Mouse (Mus musculus) lung, adult 2 months (tissue): Measurements from ENCODE around the gene 2010111I01Rik. TPM values are rescaled to one million over a fixed set of nuclear protein-coding genes. Genes with fewer than 3 reads are reported as not detected.

ENCODE experiments used
- DNase-seq: peaks from one replicate; pipeline ENCODE4 v3.0.0; 2022
- H3K4me1 ChIP-seq: fragments of 200-500 bp; 2 replicates; pipeline ENCODE4 v1.6.1; 2011; ENCODE audit warnings: low read length; ENCODE audit not compliant: control insufficient read depth, insufficient read depth
- H3K4me3 ChIP-seq: fragments of 200-500 bp; replicated peaks from 2 replicates; pipeline ENCODE3; 2011; ENCODE audit warnings: low read depth, mild to moderate bottlenecking, control low read depth, low read length; ENCODE audit errors: extremely low read depth
- CTCF ChIP-seq: fragments of 200-500 bp; IDR thresholded peaks from 2 replicates; pipeline ENCODE4 v1.5.1; 2011; ENCODE audit warnings: mild to moderate bottlenecking, low read length, control low read depth; ENCODE audit not compliant: insufficient read depth
- POLR2A ChIP-seq: fragments of 200-500 bp; IDR thresholded peaks from 2 replicates; pipeline ENCODE4 v1.6.1; 2011; ENCODE audit warnings: low read depth, mild to moderate bottlenecking, control low read depth, low read length, borderline replicate concordance; ENCODE audit errors: extremely low read depth
- WGBS: fragments of 180-500 bp; shearing (Covaris S2); methylation state at CpG from one replicate; pipeline ENCODE4 v1.1.7; 2018; 5-methylcytosine and 5-hydroxymethylcytosine counted together
- polyA plus RNA-seq: library from polyadenylated mRNA; depleted of rRNA; stranded (reverse); fragments of >200 nt; gene quantifications from 2 replicates; pipeline ENCODE4 v1.2.3, GENCODE M21; 2012

The 2010111I01Rik gene
- polyA plus RNA-seq, 1 experiment, result 143 TPM

- peaks cover 18% of the 10 kb centered on the region for H3K4me1 ChIP-seq
- no peak for DNase-seq
- WGBS, result 44% methylated on average over 7 of the region's 7 CpGs
- no peak overlapping the region for H3K4me3 ChIP-seq
- no peak for TF ChIP-seq POLR2A
- TF ChIP-seq CTCF, result no peak
Observed at GRCm38 (mm10) chr13:63154851-63155571, 190.3 kb downstream of the 2010111I01Rik start.

- WGBS, result 87% methylated on average over 10 of the region's 10 CpGs
- no peak for DNase-seq
Observed at GRCm38 (mm10) chr13:63156264-63156663, 191.6 kb downstream of the 2010111I01Rik start.

GRCm38 (mm10) chr13:63170282-63171073 lies 205.8 kb downstream of the 2010111I01Rik start:
- H3K4me3 ChIP-seq, result no peak overlapping the region
- H3K4me1 ChIP-seq, result no peaks in the 10 kb centered on the region
- no peak for DNase-seq
- no peak for TF ChIP-seq CTCF
- no peak for TF ChIP-seq POLR2A
- 84% methylated on average over 11 of the region's 11 CpGs for WGBS

More at GRCm38 (mm10) chr13:63156264-63156663, 191.6 kb downstream of the 2010111I01Rik start:
- Histone ChIP-seq H3K4me1 (peaks cover 16% of the 10 kb centered on the region), H3K4me3 (no peak overlapping the region)
- TF ChIP-seq POLR2A (no peak), CTCF (no peak)

GRCm38 (mm10) chr13:63171347-63172096 lies 206.8 kb downstream of the 2010111I01Rik start:
- no peak for TF ChIP-seq POLR2A
- no peak for TF ChIP-seq CTCF
- WGBS, result 77% methylated on average over 13 of the region's 13 CpGs
- Histone ChIP-seq H3K4me1 (no peaks in the 10 kb centered on the region), H3K4me3 (no peak overlapping the region)
- DNase-seq, result no peak

GRCm38 (mm10) chr13:63172097-63172445 lies 207.4 kb downstream of the 2010111I01Rik start:
- Histone ChIP-seq H3K4me1 (no peaks in the 10 kb centered on the region), H3K4me3 (no peak overlapping the region)
- DNase-seq, result no peak
- TF ChIP-seq POLR2A, result no peak
- no peak for TF ChIP-seq CTCF
- WGBS, result 95% methylated on average over 3 of the region's 3 CpGs

- Histone ChIP-seq H3K4me1 (no peaks in the 10 kb centered on the region), H3K4me3 (no peak overlapping the region)
- WGBS, result 79% methylated on average over 6 of the region's 6 CpGs
- DNase-seq, result no peak
- TF ChIP-seq CTCF (no peak), POLR2A (no peak)
Observed at GRCm38 (mm10) chr13:63174252-63175020, 209.7 kb downstream of the 2010111I01Rik start.

GRCm38 (mm10) chr13:63176131-63176530 lies 211.4 kb downstream of the 2010111I01Rik start:
- WGBS, result 65% methylated on average over 4 of the region's 4 CpGs
- DNase-seq, result no peak
- Histone ChIP-seq H3K4me1 (no peaks in the 10 kb centered on the region), H3K4me3 (no peak overlapping the region)
- TF ChIP-seq CTCF, result no peak
- TF ChIP-seq POLR2A, result no peak

- Histone ChIP-seq H3K4me1 (no peaks in the 10 kb centered on the region), H3K4me3 (no peak overlapping the region)
- WGBS, result 81% methylated on average over 4 of the region's 4 CpGs
- TF ChIP-seq POLR2A (no peak), CTCF (no peak)
- DNase-seq, result no peak
Observed at GRCm38 (mm10) chr13:63177232-63177631, 212.5 kb downstream of the 2010111I01Rik start.
